Mouse (Mus musculus): ENCODE measurements around the gene Ctf2.

GRCm38 (mm10) chr7:127763642-127764041 is 31.7 kb upstream of the Ctf2 start:
- TF ChIP-seq POLR2A (IDR thresholded peaks at IDR 0.05; ENCODE audit: extremely low read depth, insufficient read depth, low read length): no peak
- TF ChIP-seq CTCF (IDR thresholded peaks at IDR 0.05; ENCODE audit: low read depth, low read length): no peak
